Mouse (Mus musculus): ENCODE data around the gene Lrrc2.
A peak's percentile ranks its signal among the peaks of the same experiment; 100 is the strongest.

The Lrrc2 gene

DNA sequence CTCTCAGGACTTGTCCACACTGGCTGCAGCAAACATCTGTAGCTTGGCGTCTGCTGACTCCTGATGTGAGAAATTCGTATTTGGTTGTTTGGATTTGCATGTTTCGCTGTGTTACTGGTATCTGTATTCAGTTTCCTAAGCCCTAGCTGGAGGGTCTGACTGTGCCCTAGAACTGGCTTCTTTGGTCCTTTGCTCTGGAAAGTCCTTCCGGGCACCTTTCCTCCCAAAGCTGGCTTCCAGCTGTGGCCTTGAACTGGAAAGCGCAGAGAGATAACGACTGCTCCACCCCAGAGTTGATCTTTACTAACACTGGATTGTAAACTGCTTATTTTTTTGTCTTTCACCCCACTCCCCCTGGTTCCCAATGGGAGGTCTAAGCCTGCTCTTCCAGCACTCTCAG, 3.4 kb upstream of the Lrrc2 start:
- DNase-seq (ENCODE audit: low spot score in 2 of 2): no peak

DNA sequence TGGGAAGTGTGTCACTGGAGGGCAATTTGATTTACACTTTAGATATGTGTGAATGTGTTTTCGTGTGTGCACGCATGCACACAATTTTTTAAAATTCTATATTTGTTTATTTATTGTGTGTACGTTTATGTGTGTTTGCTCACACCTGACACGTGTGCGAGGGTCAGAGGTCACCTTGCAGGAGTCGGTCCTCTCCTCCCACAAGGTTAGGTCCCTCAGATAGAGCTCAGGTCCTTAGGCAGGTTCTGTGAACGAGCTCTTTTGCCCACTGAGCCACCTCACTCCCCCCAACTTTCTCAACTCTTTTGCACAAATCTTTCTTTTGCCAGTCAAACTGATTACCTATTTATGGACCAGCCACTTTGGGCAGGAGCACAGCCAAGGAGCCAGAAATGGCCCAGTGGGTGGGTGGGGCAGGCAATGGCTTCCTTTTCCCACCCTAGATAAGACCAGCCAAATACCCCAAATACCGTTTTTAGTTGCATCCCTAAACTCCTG, 2.5 kb upstream of the Lrrc2 start:
- DNase-seq (ENCODE audit: low spot score in 2 of 2): no peak

GRCm38 (mm10) chr9:110950109-110950508, 1.2 kb upstream of the Lrrc2 start:
- DNase-seq (ENCODE audit: low spot score in 2 of 2): no peak

GRCm38 (mm10) chr9:110951866-110952265, 521 bp downstream of the Lrrc2 start:
- DNase-seq (ENCODE audit: low spot score in 2 of 2): no peak

- no peak for DNase-seq (ENCODE audit: low spot score in 2 of 2)
Observed at GRCm38 (mm10) chr9:110952398-110952797, 1.1 kb downstream of the Lrrc2 start.

DNA sequence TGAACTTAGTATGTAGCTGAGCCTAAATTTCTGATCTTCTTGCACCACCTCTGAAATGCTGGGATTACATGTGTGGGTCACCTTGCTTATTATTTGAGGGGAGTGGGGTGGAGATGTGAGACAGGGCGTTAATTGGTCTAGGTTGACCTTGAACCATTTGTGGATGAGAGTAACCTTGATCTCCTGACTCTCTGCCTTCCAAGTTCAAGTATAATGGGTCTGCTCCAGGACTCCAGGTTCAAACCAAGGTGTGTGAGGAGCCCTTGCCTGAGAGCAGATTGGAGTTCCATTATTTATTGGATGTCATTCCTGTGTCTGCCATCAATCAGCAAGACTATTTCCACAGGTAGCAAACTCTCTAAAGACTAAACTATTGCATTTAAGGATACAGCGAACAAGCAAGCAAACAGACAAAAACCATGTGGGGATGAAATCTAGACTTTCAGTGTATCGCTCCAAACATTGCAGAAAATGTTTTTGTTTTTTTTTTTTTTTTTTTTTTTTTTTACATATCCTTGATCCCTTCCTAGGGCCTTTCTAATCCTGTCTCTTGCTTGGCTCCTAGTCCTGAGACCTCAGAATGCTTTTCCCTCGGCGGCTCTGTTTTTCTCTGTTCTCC, 1.7 kb downstream of the Lrrc2 start:
- no peak for DNase-seq (ENCODE audit: low spot score in 2 of 2)

DNA sequence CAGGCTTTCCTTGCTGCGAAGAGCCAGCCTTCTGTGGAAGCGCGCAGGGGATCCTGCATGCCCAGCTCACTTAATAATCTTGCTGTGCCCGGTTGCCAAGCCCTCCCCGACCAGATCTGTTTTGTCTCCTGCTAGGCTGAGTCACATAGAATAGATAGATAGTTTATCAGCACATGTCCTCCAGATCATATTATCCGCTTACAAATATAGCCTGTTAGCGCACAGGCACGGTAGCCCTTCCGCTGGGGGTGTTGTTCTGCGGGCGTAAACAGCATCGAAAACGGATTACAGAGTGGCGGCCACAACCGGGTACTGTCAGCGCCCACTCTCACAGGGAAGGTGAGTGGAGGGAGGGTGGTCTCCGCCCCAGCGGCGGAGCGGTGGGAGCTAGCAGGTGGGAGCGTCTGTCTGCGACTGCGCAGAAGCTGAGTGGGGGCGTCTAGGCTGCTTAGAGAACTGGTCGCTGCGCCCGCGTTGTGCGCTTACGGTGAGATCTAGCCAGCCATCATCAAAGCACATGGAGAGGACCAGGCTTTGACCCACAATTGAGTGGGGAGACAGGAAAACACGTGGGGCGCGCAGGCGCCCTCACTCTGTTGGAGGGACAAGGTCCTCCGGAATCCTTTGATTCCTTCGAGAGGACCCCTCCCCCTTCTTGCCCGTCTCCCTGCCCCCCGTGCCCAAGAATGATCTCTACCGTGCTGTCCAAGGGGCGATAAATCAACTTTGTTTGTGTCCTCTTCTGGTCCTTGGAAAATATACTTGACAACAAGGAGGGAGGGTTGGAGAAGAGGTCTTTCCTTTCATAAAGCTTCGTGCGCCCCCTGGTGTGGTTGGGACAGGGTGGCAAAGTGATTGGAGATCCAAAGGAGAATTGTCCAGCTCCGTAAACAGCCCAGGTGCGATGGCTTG, 2.5 kb downstream of the Lrrc2 start:
- DNase-seq (ENCODE audit: low spot score in 2 of 2): peak; percentile 77 to 80

DNA sequence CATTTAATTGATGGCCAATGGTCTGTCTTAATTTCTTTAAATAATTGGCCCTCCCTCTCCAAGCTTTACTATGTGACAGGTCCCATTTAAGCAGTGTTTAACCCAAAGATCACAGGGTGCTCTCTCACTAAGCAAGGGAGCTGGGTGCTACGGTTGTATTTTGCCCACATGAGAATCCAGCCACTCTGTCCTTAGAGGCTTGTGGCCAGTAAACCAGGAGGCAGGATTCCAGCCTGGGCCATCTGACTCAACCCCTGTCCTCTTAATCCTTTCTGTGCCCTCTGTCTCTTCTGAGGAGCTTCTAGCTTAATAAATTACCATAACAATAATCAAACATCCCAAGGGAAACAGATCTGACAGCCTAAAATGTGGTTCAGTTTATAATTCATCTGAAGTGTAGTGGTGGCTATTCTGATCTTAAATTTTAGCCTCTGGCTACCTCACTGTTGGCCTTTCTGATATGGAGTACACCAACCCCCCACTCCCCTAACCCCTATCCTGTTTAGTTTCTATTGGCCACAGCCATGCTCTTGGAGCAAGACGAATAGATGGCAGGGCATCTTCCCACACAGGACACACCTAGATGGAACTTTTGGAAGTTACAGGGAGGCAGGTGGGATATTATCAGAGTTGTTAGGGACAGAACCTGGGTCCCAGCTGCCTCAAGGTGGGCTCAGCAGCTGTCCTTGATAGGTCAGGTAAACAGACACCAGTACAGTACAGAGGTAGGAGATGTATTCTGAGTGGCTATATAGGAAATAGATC, 3.5 kb downstream of the Lrrc2 start:
- no peak for DNase-seq (ENCODE audit: low spot score in 2 of 2)

- DNase-seq (ENCODE audit: low spot score in 2 of 2): no peak
Observed at GRCm38 (mm10) chr9:110955962-110956361, 4.6 kb downstream of the Lrrc2 start.

DNA sequence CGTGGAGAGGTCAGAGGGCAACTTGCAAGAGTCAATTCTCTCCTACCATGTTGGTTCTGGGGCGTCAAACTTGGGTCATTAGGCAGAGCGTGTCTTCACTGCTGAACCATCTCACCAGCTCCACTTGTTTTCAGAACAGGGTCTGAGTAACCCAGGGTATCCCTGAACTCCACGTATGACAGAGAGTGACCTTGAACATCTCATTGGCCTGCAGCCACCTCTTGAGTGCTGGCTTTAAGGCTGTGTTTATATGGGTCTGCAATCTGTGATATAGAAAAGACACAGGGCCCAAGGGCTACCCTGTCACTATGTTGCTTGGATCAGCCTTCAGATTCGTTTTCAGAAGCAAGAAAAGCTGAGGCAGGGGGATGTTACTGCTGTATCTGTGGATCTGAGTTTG, 8.3 kb downstream of the Lrrc2 start:
- no peak for DNase-seq (ENCODE audit: low spot score in 2 of 2)

- no peak for DNase-seq (ENCODE audit: low spot score in 2 of 2)
Observed at GRCm38 (mm10) chr9:110960230-110961149, 9.1 kb downstream of the Lrrc2 start.

GRCm38 (mm10) chr9:110961386-110961785, 10.0 kb downstream of the Lrrc2 start:
- no peak for DNase-seq (ENCODE audit: low spot score in 2 of 2)

- DNase-seq (ENCODE audit: low spot score in 2 of 2): no peak
Observed at GRCm38 (mm10) chr9:110963566-110964115, 12.3 kb downstream of the Lrrc2 start.

GRCm38 (mm10) chr9:110965062-110965909, 13.9 kb downstream of the Lrrc2 start:
- DNase-seq (ENCODE audit: low spot score in 2 of 2): no peak

DNA sequence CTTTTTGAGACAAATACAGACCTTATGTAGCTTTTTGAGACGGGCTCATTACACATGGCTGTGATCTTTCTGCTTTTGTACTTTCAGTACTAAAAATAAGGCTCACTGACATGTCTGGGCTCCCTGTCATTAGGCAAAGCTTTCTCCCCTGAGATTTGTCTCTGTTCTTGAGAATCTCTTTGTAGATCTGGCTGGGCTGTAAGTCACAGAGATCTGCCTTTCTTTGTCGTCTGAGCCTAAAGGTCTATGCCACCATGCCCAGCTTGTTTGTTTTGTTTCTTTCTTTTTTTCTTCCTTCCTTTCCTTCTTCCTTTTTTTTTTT, 14.5 kb downstream of the Lrrc2 start:
- no peak for DNase-seq (ENCODE audit: low spot score in 2 of 2)

- no peak for DNase-seq (ENCODE audit: low spot score in 2 of 2)
Observed at GRCm38 (mm10) chr9:110979411-110979810, 28.1 kb downstream of the Lrrc2 start.

GRCm38 (mm10) chr9:110982351-110982750, 31.0 kb downstream of the Lrrc2 start:
- peak; percentile 17 to 23 for DNase-seq (ENCODE audit: low spot score in 2 of 2)

- DNase-seq (ENCODE audit: low spot score in 2 of 2): no peak
Observed at GRCm38 (mm10) chr9:110984096-110984495, 32.8 kb downstream of the Lrrc2 start.

DNA sequence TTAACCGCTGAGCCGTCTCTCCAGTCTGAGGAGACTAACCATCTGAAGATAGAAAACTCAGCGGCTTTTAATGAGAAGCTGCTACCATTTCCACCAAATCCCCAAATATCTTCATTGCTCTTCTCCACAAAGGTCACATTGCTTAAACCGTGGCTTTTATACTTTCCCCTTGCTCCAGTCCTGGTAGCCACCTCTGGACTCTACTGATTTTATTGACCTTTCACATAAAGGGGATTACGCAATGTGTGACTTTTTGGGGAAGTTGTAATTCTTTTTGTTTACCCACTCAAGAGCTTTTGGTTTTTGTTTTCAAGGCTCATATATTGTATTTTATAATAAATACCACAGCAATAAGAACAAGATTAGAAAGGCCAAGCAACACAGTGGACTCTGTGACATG, 34.2 kb downstream of the Lrrc2 start:
- DNase-seq (ENCODE audit: low spot score in 2 of 2): no peak

GRCm38 (mm10) chr9:110985951-110986350, 34.6 kb downstream of the Lrrc2 start:
- DNase-seq (ENCODE audit: low spot score in 2 of 2): no peak

Measured in right cerebral cortex, adult 2 months (tissue).